Mouse (Mus musculus) myocyte (in vitro differentiated cells): ENCODE results near the gene Plagl2.

ENCODE experiments used
- CEBPB ChIP-seq: IDR thresholded peaks from 2 replicates; pipeline ENCODE4 v1.6.1; 2011; ENCODE audit warnings: mild to moderate bottlenecking, moderate library complexity; ENCODE audit not compliant: poor library complexity, insufficient read depth, severe bottlenecking
- POLR2A ChIP-seq: IDR thresholded peaks from one replicate; pipeline ENCODE4 v1.6.1; 2011; ENCODE audit warnings: low read depth, mild to moderate bottlenecking, control low read depth, moderate library complexity; ENCODE audit not compliant: insufficient read length
- POLR2AphosphoS2 ChIP-seq: IDR thresholded peaks from one replicate; pipeline ENCODE4 v1.6.1; 2011; ENCODE audit warnings: low read depth, control low read depth; ENCODE audit not compliant: insufficient read length

- no peak for TF ChIP-seq POLR2A
- no peak for TF ChIP-seq CEBPB
- TF ChIP-seq POLR2AphosphoS2, result no peak
Observed at GRCm38 (mm10) chr2:153194255-153194654, 47.0 kb downstream of the Plagl2 start.
